Mouse (Mus musculus) liver, embryonic 13.5 days (tissue): Measurements from ENCODE around the gene Cd248. TPM values are rescaled to one million over a fixed set of nuclear protein-coding genes. Genes with fewer than 3 reads are reported as not detected.

Source experiments
- ATAC-seq: fragments of 200-750 bp; cut with Nextera tagmentation; 2 replicates; pipeline ENCODE4 v1.8.0; 2017; ENCODE audit warnings: low read depth, mild to moderate bottlenecking, moderate number of reproducible peaks, moderate library complexity
- DNase-seq: peaks from one replicate; pipeline ENCODE4 v3.0.0; 2022
- H3K27ac ChIP-seq: fragments of 300-500 bp; sonication (generic); 2 replicates; pipeline ENCODE4 v1.5.1; 2015; ENCODE audit warnings: moderate library complexity, mild to moderate bottlenecking, inconsistent platforms
- H3K27me3 ChIP-seq: fragments of 300-500 bp; sonication (generic); 2 replicates; pipeline ENCODE4 v1.6.1; 2015; ENCODE audit warnings: mild to moderate bottlenecking, inconsistent platforms
- H3K36me3 ChIP-seq: fragments of 300-500 bp; sonication (generic); 2 replicates; pipeline ENCODE4 v1.6.1; 2015; ENCODE audit warnings: mild to moderate bottlenecking, inconsistent platforms
- H3K4me1 ChIP-seq: fragments of 300-500 bp; sonication (generic); replicated peaks from 2 replicates; pipeline ENCODE4 v1.6.1; 2015; ENCODE audit warnings: inconsistent platforms
- H3K4me2 ChIP-seq: fragments of 300-500 bp; sonication (generic); 2 replicates; pipeline ENCODE4 v1.6.1; 2015; ENCODE audit warnings: inconsistent platforms, mild to moderate bottlenecking, moderate library complexity
- H3K4me3 ChIP-seq: fragments of 300-500 bp; sonication (generic); replicated peaks from 2 replicates; pipeline ENCODE4 v1.5.1; 2015; ENCODE audit warnings: mild to moderate bottlenecking, inconsistent platforms
- H3K9ac ChIP-seq: fragments of 300-500 bp; sonication (generic); 2 replicates; pipeline ENCODE4 v1.6.1; 2015; ENCODE audit warnings: mild to moderate bottlenecking, inconsistent platforms
- H3K9me3 ChIP-seq: fragments of 300-500 bp; sonication (generic); replicated peaks from 2 replicates; pipeline ENCODE4 v1.6.1; 2016; ENCODE audit warnings: inconsistent platforms
- WGBS: fragments of 180-500 bp; shearing (Covaris S2); methylation state at CpG from one replicate; pipeline ENCODE4 v1.1.7; 2015; ENCODE audit not compliant: insufficient replicate concordance; 5-methylcytosine and 5-hydroxymethylcytosine counted together
- polyA plus RNA-seq: library from polyadenylated mRNA; unstranded; fragments of >200 nt; fragmentation: Nextera tagmentation; extraction: Ambion mirVana; gene quantifications from 2 replicates; pipeline ENCODE4 v1.2.1, GENCODE M21; 2015

The Cd248 gene
- polyA plus RNA-seq, 1 experiment from 2014 or later, result 3.1 TPM

- Histone ChIP-seq H3K27ac (no peak overlapping the region), H3K36me3 (peaks cover 38% of the 10 kb centered on the region), H3K9me3 (no peaks in the 10 kb centered on the region), H3K9ac (no peak overlapping the region), H3K27me3 (peaks cover 33% of the 10 kb centered on the region), H3K4me3 (no peak overlapping the region), H3K4me2 (no peak overlapping the region), H3K4me1 (peaks cover 56% of the 10 kb centered on the region)
- 10% methylated on average over 9 of the region's 9 CpGs for WGBS
- ATAC-seq, result no peak
- no peak for DNase-seq
Observed at GRCm38 (mm10) chr19:5095887-5096474, 28.1 kb downstream of the Cd248 start.

- H3K9me3 ChIP-seq, result no peaks in the 10 kb centered on the region
- H3K4me3 ChIP-seq, result peak overlapping the region; percentile 54
- H3K27me3 ChIP-seq, result peaks cover 33% of the 10 kb centered on the region
- no peak for DNase-seq
- WGBS, result 7% methylated on average over 31 of the region's 31 CpGs
- H3K9ac ChIP-seq, result peak overlapping the region; percentile 63
- H3K4me1 ChIP-seq, result peaks cover 56% of the 10 kb centered on the region
- H3K36me3 ChIP-seq, result peaks cover 39% of the 10 kb centered on the region
- no peak overlapping the region for H3K27ac ChIP-seq
- ATAC-seq, result no peak
- H3K4me2 ChIP-seq, result peak overlapping the region; percentile 87
Observed at GRCm38 (mm10) chr19:5097521-5098362, 29.9 kb downstream of the Cd248 start.

DNA sequence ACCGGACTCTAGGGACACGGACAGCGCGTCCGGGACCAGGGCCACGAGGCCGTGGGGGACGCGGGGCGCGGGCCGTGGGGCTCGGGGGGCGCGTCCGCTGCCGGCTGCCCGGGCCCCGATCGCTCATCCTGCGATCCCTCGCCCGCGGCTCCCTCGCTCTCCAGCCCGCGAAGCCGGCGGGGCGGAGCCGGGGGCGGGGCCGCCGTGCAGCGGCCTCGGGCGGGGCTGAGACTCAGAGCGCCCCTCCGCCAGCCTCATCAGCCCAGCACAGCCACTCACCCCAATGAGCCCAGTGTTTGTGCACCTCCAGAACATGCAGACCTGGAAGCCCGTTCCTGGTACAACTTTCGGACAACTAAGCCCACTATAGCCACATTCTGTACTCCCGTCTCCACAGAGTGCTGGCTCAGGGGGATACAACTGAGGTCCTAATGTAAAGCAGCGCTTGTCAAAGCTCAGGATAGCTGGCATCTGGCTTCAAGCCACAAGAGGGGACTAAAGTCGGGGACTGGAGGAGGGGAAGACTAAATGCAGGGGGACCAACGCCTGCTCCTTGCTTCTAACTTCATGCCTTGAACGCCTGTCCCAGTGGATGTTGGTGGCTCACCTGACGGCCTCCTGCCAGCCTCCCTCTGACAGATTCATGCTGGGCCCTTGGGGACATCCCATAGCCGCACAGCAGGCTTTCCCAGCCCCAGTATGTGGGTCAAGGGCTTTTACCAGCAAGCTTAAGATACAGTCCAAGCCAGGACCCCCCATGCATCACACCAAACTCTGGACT, 30.7 kb downstream of the Cd248 start, which contains the start of gene Cnih2:
TSS of gene Cnih2 (minus strand) at position 159 of the 781 bp plus-strand sequence.
- Histone ChIP-seq H3K4me2 (peak within 1 kb of the TSS; percentile 87), H3K27me3 (peaks cover 33% of the 10 kb centered on the region), H3K4me1 (peaks cover 55% of the 10 kb centered on the region), H3K36me3 (peaks cover 45% of the 10 kb centered on the region), H3K4me3 (peak within 1 kb of the TSS; percentile 54), H3K27ac (no peak within 1 kb of the TSS), H3K9ac (peak within 1 kb of the TSS; percentile 63), H3K9me3 (no peaks in the 10 kb centered on the region)
- DNase-seq (peak; percentile 57), ATAC-seq (peak; percentile 67)
- 7% methylated on average over 42 of the region's 48 CpGs for WGBS

GRCm38 (mm10) chr19:5106074-5106473, 38.2 kb downstream of the Cd248 start:
- WGBS, result 3% methylated on average over 9 of the region's 9 CpGs
- Histone ChIP-seq H3K4me2 (peak overlapping the region; percentile 95), H3K9ac (peak overlapping the region; percentile 91), H3K36me3 (peaks cover 46% of the 10 kb centered on the region), H3K27me3 (no peaks in the 10 kb centered on the region), H3K9me3 (no peaks in the 10 kb centered on the region), H3K4me1 (peaks cover 43% of the 10 kb centered on the region), H3K4me3 (peak overlapping the region; percentile 83), H3K27ac (peak overlapping the region; percentile 89)
- ATAC-seq (no peak), DNase-seq (no peak)

GRCm38 (mm10) chr19:5106731-5107191, 38.9 kb downstream of the Cd248 start, which contains the start of gene Rab1b:
Gene Rab1b (minus strand): TSS chr19:5107072.
- under 1% methylated on average over 45 of the region's 46 CpGs for WGBS
- peak within 1 kb of the TSS; percentile 83 for H3K4me3 ChIP-seq
- peak within 1 kb of the TSS; percentile 91 for H3K9ac ChIP-seq
- peaks cover 43% of the 10 kb centered on the region for H3K4me1 ChIP-seq
- H3K27ac ChIP-seq, result peak within 1 kb of the TSS; percentile 89
- no peaks in the 10 kb centered on the region for H3K9me3 ChIP-seq
- H3K36me3 ChIP-seq, result peaks cover 39% of the 10 kb centered on the region
- peak; percentile 98 for DNase-seq
- no peaks in the 10 kb centered on the region for H3K27me3 ChIP-seq
- peak; percentile 94 for ATAC-seq
- peak within 1 kb of the TSS; percentile 95 for H3K4me2 ChIP-seq

GRCm38 (mm10) chr19:5107556-5108270, 39.8 kb downstream of the Cd248 start:
- no peak overlapping the region for H3K27ac ChIP-seq
- H3K9ac ChIP-seq, result peak overlapping the region; percentile 41
- DNase-seq (no peak), ATAC-seq (no peak)
- H3K4me3 ChIP-seq, result peak overlapping the region; percentile 83
- H3K36me3 ChIP-seq, result peaks cover 29% of the 10 kb centered on the region
- no peaks in the 10 kb centered on the region for H3K27me3 ChIP-seq
- WGBS, result 68% methylated on average over 18 of the region's 18 CpGs
- H3K4me1 ChIP-seq, result peaks cover 43% of the 10 kb centered on the region
- peak overlapping the region; percentile 95 for H3K4me2 ChIP-seq
- no peaks in the 10 kb centered on the region for H3K9me3 ChIP-seq

DNA sequence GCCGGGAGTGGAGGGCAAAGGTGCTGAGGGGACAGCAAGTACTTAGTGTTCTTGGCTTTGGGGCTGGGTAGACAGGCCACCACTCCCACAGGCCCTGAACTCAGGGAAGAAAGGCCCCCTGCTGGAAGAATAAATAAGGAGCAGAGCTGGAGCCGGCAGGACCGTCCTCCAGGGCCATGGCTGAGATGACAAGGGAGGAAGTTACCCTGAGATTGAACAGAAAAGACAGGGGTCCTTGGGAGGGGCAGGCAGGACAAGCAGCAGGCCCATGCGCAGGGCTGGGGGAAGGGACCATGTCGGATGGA, 40.3 kb downstream of the Cd248 start:
- peaks cover 43% of the 10 kb centered on the region for H3K4me1 ChIP-seq
- no peak overlapping the region for H3K4me3 ChIP-seq
- no peak overlapping the region; the same call in 1 of the 2 replicates for H3K27ac ChIP-seq
- 24% methylated on average over 5 of the region's 5 CpGs for WGBS
- no peak overlapping the region for H3K9ac ChIP-seq
- H3K36me3 ChIP-seq, result peaks cover 24% of the 10 kb centered on the region
- no peak for ATAC-seq
- H3K9me3 ChIP-seq, result no peaks in the 10 kb centered on the region
- no peak overlapping the region for H3K4me2 ChIP-seq
- DNase-seq, result no peak
- no peaks in the 10 kb centered on the region for H3K27me3 ChIP-seq

DNA sequence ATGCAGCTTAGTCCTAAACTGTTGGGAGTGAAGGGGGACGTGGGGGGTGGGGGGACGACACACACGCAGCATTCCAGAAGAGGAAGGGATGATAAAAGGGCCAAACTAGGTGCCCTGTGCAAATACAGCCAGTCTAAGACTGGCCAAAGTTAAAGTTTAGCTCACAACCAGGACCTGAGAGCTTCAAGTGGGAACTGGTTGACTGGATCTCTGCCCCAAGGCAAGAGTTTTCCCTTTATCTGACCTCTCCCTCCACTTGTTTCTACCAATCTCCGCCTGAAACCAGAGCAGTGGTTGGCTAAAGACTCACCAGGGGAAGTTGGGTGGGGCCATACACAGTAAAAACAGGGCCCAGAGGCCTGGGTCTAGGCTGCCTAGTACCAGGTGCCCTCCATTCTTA, 40.8 kb downstream of the Cd248 start:
- ATAC-seq, result no peak
- Histone ChIP-seq H3K27me3 (no peaks in the 10 kb centered on the region), H3K9ac (no peak overlapping the region), H3K36me3 (peaks cover 20% of the 10 kb centered on the region), H3K4me3 (no peak overlapping the region), H3K9me3 (no peaks in the 10 kb centered on the region), H3K4me1 (peaks cover 43% of the 10 kb centered on the region), H3K4me2 (no peak overlapping the region), H3K27ac (peak overlapping the region; percentile 29; the same call in 1 of the 2 replicates)
- no peak for DNase-seq
- 44% methylated on average over 4 of the region's 4 CpGs for WGBS

DNA sequence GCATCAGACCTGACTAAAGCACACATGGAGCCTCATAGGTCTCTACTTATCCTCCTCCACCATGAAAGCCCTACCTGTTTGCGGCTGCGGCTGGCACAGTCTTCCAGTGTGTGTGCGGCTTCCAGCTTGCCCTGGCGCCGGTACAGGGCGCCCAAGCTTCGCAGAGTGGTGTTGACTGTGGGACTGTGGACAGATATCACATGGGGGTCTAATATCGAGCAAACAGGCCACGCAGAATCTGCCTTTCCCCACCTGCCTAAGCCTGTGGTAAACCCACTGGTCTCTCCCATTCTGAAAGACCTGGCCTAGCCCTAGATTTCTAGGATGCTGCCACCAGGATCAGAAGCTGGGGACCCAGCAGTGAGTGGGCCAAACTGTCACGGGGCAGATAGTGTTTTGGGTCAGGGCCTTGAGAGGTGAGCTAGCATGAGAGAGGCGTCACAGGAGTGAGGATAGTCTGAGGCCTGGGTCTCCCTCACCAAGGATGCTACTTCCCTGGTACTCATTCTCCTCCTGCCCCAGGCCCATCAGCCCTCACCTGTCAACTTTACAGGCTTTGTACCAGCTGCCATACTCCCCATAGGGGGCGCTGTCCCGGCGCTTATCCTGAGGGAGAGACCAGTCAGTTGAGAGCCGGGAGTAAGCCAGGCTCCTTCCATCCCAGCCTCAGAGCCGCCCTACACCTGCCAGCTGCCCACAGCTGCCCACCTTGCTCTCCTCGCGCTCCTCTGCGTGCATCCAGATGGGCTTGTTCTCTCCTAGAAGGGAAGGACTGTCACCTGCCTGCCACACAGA, 42.0 kb downstream of the Cd248 start:
- peaks cover 42% of the 10 kb centered on the region for H3K4me1 ChIP-seq
- no peaks in the 10 kb centered on the region for H3K9me3 ChIP-seq
- no peak overlapping the region for H3K9ac ChIP-seq
- no peaks in the 10 kb centered on the region for H3K27me3 ChIP-seq
- no peak overlapping the region for H3K4me2 ChIP-seq
- H3K36me3 ChIP-seq, result peaks cover 8% of the 10 kb centered on the region; the same call in 1 of the 2 replicates
- 66% methylated on average over 19 of the region's 19 CpGs for WGBS
- H3K27ac ChIP-seq, result no peak overlapping the region
- no peak for ATAC-seq
- no peak for DNase-seq
- H3K4me3 ChIP-seq, result no peak overlapping the region

DNA sequence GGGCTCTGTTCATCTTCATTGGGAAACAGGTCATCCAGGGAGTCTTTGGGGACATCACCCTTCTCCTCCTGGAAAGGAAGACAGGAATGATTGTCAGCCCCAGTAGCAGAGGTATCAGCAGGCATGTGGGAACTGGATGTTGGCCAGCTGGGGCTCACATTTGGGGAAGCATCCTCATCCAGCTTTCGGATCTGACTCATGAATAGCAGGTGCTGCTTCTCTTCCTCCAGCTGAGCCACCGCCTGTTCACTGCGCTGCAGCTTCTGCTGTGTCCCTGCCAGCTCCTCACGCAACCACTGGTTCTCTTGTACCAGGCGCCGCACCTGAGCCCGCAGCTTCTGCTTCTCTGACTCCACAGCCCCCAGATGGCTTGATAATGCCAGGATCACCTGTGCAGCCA, 45.9 kb downstream of the Cd248 start:
- no peak overlapping the region for H3K4me2 ChIP-seq
- H3K4me1 ChIP-seq, result peaks cover 31% of the 10 kb centered on the region
- H3K4me3 ChIP-seq, result no peak overlapping the region
- no peak overlapping the region for H3K9ac ChIP-seq
- H3K27me3 ChIP-seq, result peaks cover 14% of the 10 kb centered on the region
- ATAC-seq (no peak), DNase-seq (no peak)
- H3K27ac ChIP-seq, result no peak overlapping the region
- H3K9me3 ChIP-seq, result no peaks in the 10 kb centered on the region
- H3K36me3 ChIP-seq, result 0 out of 2 replicates have a peak, but pooled peaks cover 5% of the 10 kb centered on the region
- WGBS, result 81% methylated on average over 7 of the region's 7 CpGs
